Mouse (Mus musculus) intestine, postnatal 0 days (tissue): ENCODE measurements around the gene Csnk1g2. TPM values are rescaled to one million over a fixed set of nuclear protein-coding genes. Genes with fewer than 3 reads are reported as not detected.

Source experiments
- ATAC-seq: fragments of 200-750 bp; cut with Nextera tagmentation; 2 replicates; pipeline ENCODE4 v1.8.0; 2017; ENCODE audit warnings: mild to moderate bottlenecking, moderate TSS enrichment, moderate library complexity
- H3K27ac ChIP-seq: fragments of 300-500 bp; sonication (generic); 2 replicates; pipeline ENCODE4 v1.5.1; 2014; ENCODE audit warnings: mild to moderate bottlenecking, low read depth, low read length, moderate library complexity
- H3K27me3 ChIP-seq: fragments of 300-500 bp; sonication (generic); replicated peaks from 2 replicates; pipeline ENCODE4 v1.6.1; 2014; ENCODE audit warnings: low read length, mixed read lengths; ENCODE audit not compliant: control insufficient read depth, insufficient read depth
- H3K36me3 ChIP-seq: fragments of 300-500 bp; sonication (generic); 2 replicates; pipeline ENCODE4 v1.6.1; 2014; ENCODE audit warnings: mild to moderate bottlenecking, moderate library complexity; ENCODE audit not compliant: control insufficient read depth, insufficient read depth
- H3K4me1 ChIP-seq: fragments of 300-500 bp; sonication (generic); replicated peaks from 2 replicates; pipeline ENCODE4 v1.6.1; 2014; ENCODE audit warnings: antibody characterized with exemption, low read length, mixed read lengths; ENCODE audit not compliant: control insufficient read depth, insufficient read depth
- H3K4me2 ChIP-seq: fragments of 300-500 bp; sonication (generic); replicated peaks from 2 replicates; pipeline ENCODE4 v1.6.1; 2014; ENCODE audit warnings: low read depth, mild to moderate bottlenecking, moderate library complexity
- H3K4me3 ChIP-seq: fragments of 300-500 bp; sonication (generic); 2 replicates; pipeline ENCODE4 v1.5.1; 2014; ENCODE audit warnings: low read depth, low read length
- H3K9ac ChIP-seq: fragments of 300-500 bp; sonication (generic); 2 replicates; pipeline ENCODE4 v1.6.1; 2014; ENCODE audit warnings: mild to moderate bottlenecking, low read depth, low read length
- H3K9me3 ChIP-seq: fragments of 300-500 bp; sonication (generic); 2 replicates; pipeline ENCODE4 v1.6.1; 2016; ENCODE audit warnings: mixed run types; ENCODE audit not compliant: control insufficient read depth
- CTCF ChIP-seq: sonication (generic); IDR thresholded peaks from 2 replicates; pipeline ENCODE4 v1.5.1; 2016; ENCODE audit warnings: low read depth, mild to moderate bottlenecking, control low read depth, antibody characterized with exemption, moderate library complexity
- WGBS: fragments of 180-500 bp; shearing (Covaris S2); extraction: QIAGEN DNeasy Blood & Tissue Kit; methylation state at CpG from one replicate; pipeline ENCODE4 v1.1.7; 2014; 5-methylcytosine and 5-hydroxymethylcytosine counted together
- polyA plus RNA-seq: library from polyadenylated mRNA; unstranded; fragments of >200 nt; fragmentation: Nextera tagmentation; extraction: Ambion mirVana; gene quantifications from 2 replicates; pipeline ENCODE4 v1.2.1, GENCODE M21; 2015

The Csnk1g2 gene
- polyA plus RNA-seq, 1 experiment from 2014 or later: 97.5 TPM

GRCm38 (mm10) chr10:80663485-80664196 is 41.0 kb downstream of the Csnk1g2 start:
- Histone ChIP-seq H3K9me3 (no peaks in the 10 kb centered on the region), H3K4me3 (no peak overlapping the region), H3K27me3 (no peaks in the 10 kb centered on the region), H3K4me1 (peaks cover 7% of the 10 kb centered on the region; the same call in 1 of the 2 replicates), H3K9ac (no peak overlapping the region), H3K27ac (peak overlapping the region; percentile 70; the same call in 1 of the 2 replicates), H3K4me2 (no peak overlapping the region), H3K36me3 (peaks cover 28% of the 10 kb centered on the region)
- no peak for ATAC-seq
- TF ChIP-seq CTCF: no peak
- WGBS: 27% methylated on average over 5 of the region's 5 CpGs

DNA sequence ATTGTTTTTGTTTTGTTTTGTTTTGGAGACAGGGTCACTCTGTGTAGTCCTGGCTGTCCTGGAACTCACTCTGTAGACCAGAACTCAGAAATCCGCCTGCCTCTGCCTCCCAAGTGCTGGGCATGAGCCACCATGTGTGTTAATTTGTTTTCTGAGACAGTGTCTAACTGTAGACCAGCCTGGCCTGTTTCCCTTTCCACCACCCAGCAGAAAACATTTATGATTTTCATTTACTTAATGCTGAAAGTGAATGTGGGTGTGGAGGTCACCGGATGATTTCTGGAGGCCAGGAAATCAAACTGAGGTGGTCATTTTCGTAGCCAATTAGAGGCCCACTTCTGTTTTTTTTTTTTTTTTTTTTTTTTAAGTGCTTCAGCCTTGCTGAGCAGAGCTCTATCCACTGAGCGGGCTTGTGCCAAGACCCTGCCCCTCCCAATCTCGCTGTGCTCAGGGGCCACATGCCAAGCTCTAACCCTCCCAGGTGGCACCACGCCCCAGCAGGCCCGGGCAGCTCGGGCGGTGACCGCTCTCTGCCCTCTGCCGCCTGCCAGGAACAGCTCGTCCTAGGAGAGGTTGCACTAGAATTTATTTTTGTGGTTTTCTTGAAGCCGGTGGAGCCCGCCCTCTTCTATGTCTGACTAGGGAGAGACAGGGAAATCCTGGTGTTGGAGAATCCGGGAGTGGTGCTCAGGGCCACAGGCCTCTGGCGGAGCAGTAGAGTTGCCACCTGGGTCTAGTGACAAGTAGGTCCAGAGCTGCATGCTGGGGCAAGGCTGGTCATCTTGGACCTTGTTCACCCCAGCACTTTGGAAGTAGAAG is 41.8 kb downstream of the Csnk1g2 start:
- Histone ChIP-seq H3K4me2 (peak overlapping the region; percentile 55), H3K4me1 (peaks cover 4% of the 10 kb centered on the region; the same call in 1 of the 2 replicates), H3K9me3 (no peaks in the 10 kb centered on the region), H3K27ac (peak overlapping the region; percentile 70), H3K36me3 (peaks cover 36% of the 10 kb centered on the region), H3K9ac (no peak overlapping the region), H3K27me3 (no peaks in the 10 kb centered on the region), H3K4me3 (peak overlapping the region; percentile 14; the same call in 1 of the 2 replicates)
- ATAC-seq: peak; percentile 50
- WGBS: 6% methylated on average over 16 of the region's 16 CpGs
- TF ChIP-seq CTCF: 0 out of 2 replicates have a peak, but pooled peaks have one; percentile 6

DNA sequence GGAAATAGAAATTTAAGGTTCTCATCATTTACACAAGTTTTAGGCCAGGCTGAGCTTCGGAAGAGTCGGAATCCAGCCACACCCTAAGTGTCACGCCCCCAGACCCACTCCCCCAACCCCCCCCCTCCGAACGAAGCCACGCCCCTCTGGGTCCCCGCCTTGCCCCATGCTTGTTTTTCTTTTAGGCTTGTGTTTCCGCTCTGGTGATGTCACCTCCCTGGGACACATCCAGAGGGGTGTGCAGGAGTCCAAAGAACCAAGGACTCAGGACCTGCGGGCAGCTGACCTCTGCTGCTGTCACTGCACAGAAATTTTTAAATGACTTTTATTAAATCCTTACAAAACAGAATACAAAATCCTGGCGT is 42.4 kb downstream of the Csnk1g2 start:
- no peaks in the 10 kb centered on the region for H3K9me3 ChIP-seq
- peak overlapping the region; percentile 70 for H3K27ac ChIP-seq
- WGBS: 14% methylated on average over 10 of the region's 10 CpGs
- peak; percentile 46; the same call in 1 of the 2 replicates for ATAC-seq
- peaks cover 4% of the 10 kb centered on the region; the same call in 1 of the 2 replicates for H3K4me1 ChIP-seq
- H3K4me2 ChIP-seq: peak overlapping the region; percentile 55
- H3K4me3 ChIP-seq: peak overlapping the region; percentile 14; the same call in 1 of the 2 replicates
- no peak overlapping the region for H3K9ac ChIP-seq
- H3K36me3 ChIP-seq: peaks cover 41% of the 10 kb centered on the region
- H3K27me3 ChIP-seq: no peaks in the 10 kb centered on the region
- no peak for TF ChIP-seq CTCF

DNA sequence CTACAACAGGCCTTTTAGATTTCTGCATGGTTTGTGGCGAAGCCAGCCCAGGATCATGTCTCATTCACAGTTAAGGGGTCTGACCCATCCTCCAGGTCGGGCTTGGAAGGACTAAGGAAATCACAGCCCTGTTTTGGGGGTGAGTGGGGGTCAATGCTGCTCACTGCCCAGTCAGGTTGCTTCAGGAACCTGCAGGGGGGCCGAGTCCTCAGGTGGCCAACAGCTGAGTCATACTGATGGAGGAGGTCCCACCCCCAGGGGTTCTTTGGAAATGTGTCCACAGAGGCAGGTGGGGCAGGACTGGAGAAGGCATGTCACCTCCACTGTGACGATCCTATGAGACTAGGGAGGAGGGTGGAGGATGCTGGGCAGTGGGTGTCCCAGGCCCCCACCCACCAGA is 42.8 kb downstream of the Csnk1g2 start:
- peak overlapping the region; percentile 13; the same call in 1 of the 2 replicates for H3K4me2 ChIP-seq
- no peak for ATAC-seq
- peak overlapping the region; percentile 70 for H3K27ac ChIP-seq
- H3K9ac ChIP-seq: no peak overlapping the region
- no peaks in the 10 kb centered on the region for H3K9me3 ChIP-seq
- 52% methylated on average over 4 of the region's 4 CpGs for WGBS
- H3K4me1 ChIP-seq: peaks cover 4% of the 10 kb centered on the region; the same call in 1 of the 2 replicates
- TF ChIP-seq CTCF: no peak
- no peak overlapping the region for H3K4me3 ChIP-seq
- peaks cover 46% of the 10 kb centered on the region for H3K36me3 ChIP-seq
- no peaks in the 10 kb centered on the region for H3K27me3 ChIP-seq

- 78% methylated on average over 10 of the region's 10 CpGs for WGBS
- H3K4me1 ChIP-seq: peaks cover 4% of the 10 kb centered on the region; the same call in 1 of the 2 replicates
- ATAC-seq: no peak
- TF ChIP-seq CTCF: no peak
- no peaks in the 10 kb centered on the region for H3K9me3 ChIP-seq
- H3K4me2 ChIP-seq: no peak overlapping the region
- H3K9ac ChIP-seq: no peak overlapping the region
- H3K27ac ChIP-seq: no peak overlapping the region
- no peak overlapping the region for H3K4me3 ChIP-seq
- peaks cover 53% of the 10 kb centered on the region for H3K36me3 ChIP-seq
- no peaks in the 10 kb centered on the region for H3K27me3 ChIP-seq
Measured at GRCm38 (mm10) chr10:80665981-80666733, 43.5 kb downstream of the Csnk1g2 start.
